Mouse (Mus musculus) midbrain, postnatal 0 days (tissue): ENCODE results near the gene Lgr6. TPM values are rescaled to one million over a fixed set of nuclear protein-coding genes. Genes with fewer than 3 reads are reported as not detected.
A peak's percentile ranks its signal among the peaks of the same experiment; 100 is the strongest.

Experiments used
- ATAC-seq: fragments of 200-750 bp; cut with Nextera tagmentation; 2 replicates; pipeline ENCODE4 v1.8.0; 2017; ENCODE audit warnings: moderate number of reproducible peaks, mild to moderate bottlenecking, moderate TSS enrichment, moderate library complexity; ENCODE audit not compliant: low FRiP score
- DNase-seq: peaks from one replicate; pipeline ENCODE4 v3.0.0-alpha.2; 2015; ENCODE audit warnings: low spot score
- H3K27ac ChIP-seq: fragments of 300-500 bp; sonication (generic); 2 replicates; pipeline ENCODE4 v1.5.1; 2014; ENCODE audit warnings: low read depth, mild to moderate bottlenecking, low read length, mixed read lengths
- H3K27me3 ChIP-seq: fragments of 300-500 bp; sonication (generic); 2 replicates; pipeline ENCODE4 v1.6.1; 2014; ENCODE audit warnings: low read length, control low read depth, mixed read lengths; ENCODE audit not compliant: insufficient read depth
- H3K36me3 ChIP-seq: fragments of 300-500 bp; sonication (generic); 2 replicates; pipeline ENCODE4 v1.6.1; 2014; ENCODE audit warnings: low read length, control low read depth, mixed read lengths; ENCODE audit not compliant: insufficient read depth
- H3K4me1 ChIP-seq: fragments of 300-500 bp; sonication (generic); 2 replicates; pipeline ENCODE4 v1.6.1; 2014; ENCODE audit warnings: mild to moderate bottlenecking, control low read depth, antibody characterized with exemption, low read length, mixed read lengths; ENCODE audit not compliant: insufficient read depth
- H3K4me2 ChIP-seq: fragments of 300-500 bp; sonication (generic); 2 replicates; pipeline ENCODE4 v1.6.1; 2014; ENCODE audit warnings: low read depth, mild to moderate bottlenecking, low read length, mixed read lengths; ENCODE audit not compliant: poor library complexity, severe bottlenecking
- H3K4me3 ChIP-seq: fragments of 300-500 bp; sonication (generic); 2 replicates; pipeline ENCODE4 v1.5.1; 2014; ENCODE audit warnings: low read depth, mild to moderate bottlenecking, low read length, moderate library complexity
- H3K9ac ChIP-seq: fragments of 300-500 bp; sonication (generic); replicated peaks from 2 replicates; pipeline ENCODE4 v1.6.1; 2014; ENCODE audit warnings: mild to moderate bottlenecking, low read length, moderate library complexity, mixed read lengths; ENCODE audit not compliant: poor library complexity, severe bottlenecking
- H3K9me3 ChIP-seq: fragments of 300-500 bp; sonication (generic); 2 replicates; pipeline ENCODE4 v1.6.1; 2016; ENCODE audit warnings: low read length, control low read depth
- CTCF ChIP-seq: IDR thresholded peaks from 2 replicates; pipeline ENCODE4 v1.5.1; 2016; ENCODE audit warnings: antibody characterized with exemption, mild to moderate bottlenecking
- WGBS: fragments of 180-500 bp; shearing (Covaris S2); extraction: QIAGEN DNeasy Blood & Tissue Kit; methylation state at CpG from one replicate; pipeline ENCODE4 v1.1.7; 2014; 5-methylcytosine and 5-hydroxymethylcytosine counted together
- polyA plus RNA-seq: library from polyadenylated mRNA; unstranded; fragments of >200 nt; fragmentation: Nextera tagmentation; extraction: Ambion mirVana; gene quantifications from 2 replicates; pipeline ENCODE4 v1.2.1, GENCODE M21; 2015
- total RNA-seq: library from RNA; depleted of rRNA; stranded (reverse); fragments of >200 nt; gene quantifications from 2 replicates; pipeline ENCODE4 v1.2.3, GENCODE M21; 2014

Gene Lgr6
- total and polyA plus RNA-seq, 2 experiments from 2014 or later: 1.9 to 3.8 TPM

DNA sequence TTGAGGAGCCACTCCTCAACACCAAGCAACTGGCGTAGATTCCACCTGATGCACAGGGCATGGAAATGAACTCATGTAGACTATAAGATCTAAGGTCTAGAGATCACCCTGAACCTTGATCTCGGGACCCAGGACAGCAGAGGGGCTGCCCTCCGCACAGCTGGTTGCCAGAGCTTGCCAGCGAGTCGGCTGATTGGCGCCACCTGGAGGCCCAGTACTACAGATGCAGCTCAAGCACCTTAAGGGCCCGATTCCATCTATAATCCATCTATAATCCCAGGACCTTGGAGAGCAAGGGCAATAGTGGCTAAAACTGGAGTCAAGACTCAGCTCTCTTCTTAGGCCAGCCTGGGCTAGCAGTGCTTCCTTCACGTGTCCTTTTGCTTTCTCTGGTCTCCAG is 875 bp upstream of the Lgr6 start:
- H3K27me3 ChIP-seq: peaks cover 35% of the 10 kb centered on the region
- no peaks in the 10 kb centered on the region for H3K36me3 ChIP-seq
- H3K4me3 ChIP-seq: no peak overlapping the region
- peak; percentile 70 for DNase-seq
- H3K9me3 ChIP-seq: no peaks in the 10 kb centered on the region
- H3K4me1 ChIP-seq: no peaks in the 10 kb centered on the region
- peak; percentile 85 for TF ChIP-seq CTCF
- WGBS: 6% methylated on average over 8 of the region's 8 CpGs
- no peak overlapping the region for H3K27ac ChIP-seq
- ATAC-seq: no peak
- no peak overlapping the region for H3K4me2 ChIP-seq
- H3K9ac ChIP-seq: no peak overlapping the region

DNA sequence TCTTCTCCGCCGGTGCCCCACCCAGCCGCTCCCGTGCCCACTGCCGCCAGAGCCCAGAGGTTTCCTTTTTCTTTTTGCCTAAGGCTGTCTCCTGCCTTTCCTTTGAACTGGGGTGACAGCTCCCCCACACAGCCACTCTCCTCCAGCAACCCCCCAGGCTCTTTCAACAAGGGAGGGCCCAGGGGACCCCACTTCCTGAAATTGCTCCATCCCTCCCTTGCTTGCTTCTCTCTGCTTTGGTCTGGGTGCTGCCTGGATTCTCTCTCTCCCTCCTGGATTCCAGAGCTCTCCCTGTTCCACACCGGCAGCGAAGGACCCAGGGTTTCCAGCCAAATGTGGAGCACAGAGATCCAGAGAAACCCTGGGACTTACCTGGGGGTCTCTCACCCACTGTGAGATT is 4.7 kb downstream of the Lgr6 start:
- no peaks in the 10 kb centered on the region for H3K9me3 ChIP-seq
- no peaks in the 10 kb centered on the region for H3K36me3 ChIP-seq
- no peak for TF ChIP-seq CTCF
- no peak overlapping the region for H3K4me2 ChIP-seq
- H3K27me3 ChIP-seq: peaks cover 25% of the 10 kb centered on the region
- no peak overlapping the region for H3K27ac ChIP-seq
- no peaks in the 10 kb centered on the region for H3K4me1 ChIP-seq
- H3K9ac ChIP-seq: no peak overlapping the region
- DNase-seq (no peak), ATAC-seq (no peak)
- 53% methylated on average over 6 of the region's 7 CpGs for WGBS
- no peak overlapping the region for H3K4me3 ChIP-seq

DNA sequence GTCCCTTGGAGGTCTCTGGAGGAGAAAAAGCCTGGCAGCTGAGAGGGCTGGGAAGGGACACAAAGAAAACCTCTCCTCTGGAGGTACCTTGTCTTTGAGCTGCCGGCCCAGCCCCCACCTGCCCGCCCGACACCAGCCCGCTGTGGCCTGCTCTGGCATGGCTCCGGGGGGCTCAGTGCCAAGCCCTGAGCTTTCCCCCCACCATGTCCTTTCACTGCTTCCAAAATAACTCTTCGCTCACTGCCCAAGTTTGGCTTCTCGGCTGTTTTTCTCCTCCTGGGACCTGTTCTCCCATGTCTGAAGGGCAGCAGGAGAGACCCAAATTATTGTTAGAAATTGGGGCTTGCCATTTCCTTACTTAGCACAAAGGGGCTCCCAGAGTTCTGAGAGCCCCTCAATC is 6.6 kb downstream of the Lgr6 start:
- Histone ChIP-seq H3K4me3 (no peak overlapping the region), H3K27ac (no peak overlapping the region), H3K9me3 (no peaks in the 10 kb centered on the region), H3K27me3 (peaks cover 7% of the 10 kb centered on the region; the same call in 1 of the 2 replicates), H3K4me2 (no peak overlapping the region), H3K36me3 (no peaks in the 10 kb centered on the region), H3K9ac (no peak overlapping the region), H3K4me1 (no peaks in the 10 kb centered on the region)
- TF ChIP-seq CTCF: no peak
- DNase-seq (peak; percentile 25), ATAC-seq (no peak)
- 81% methylated on average over 7 of the region's 7 CpGs for WGBS

DNA sequence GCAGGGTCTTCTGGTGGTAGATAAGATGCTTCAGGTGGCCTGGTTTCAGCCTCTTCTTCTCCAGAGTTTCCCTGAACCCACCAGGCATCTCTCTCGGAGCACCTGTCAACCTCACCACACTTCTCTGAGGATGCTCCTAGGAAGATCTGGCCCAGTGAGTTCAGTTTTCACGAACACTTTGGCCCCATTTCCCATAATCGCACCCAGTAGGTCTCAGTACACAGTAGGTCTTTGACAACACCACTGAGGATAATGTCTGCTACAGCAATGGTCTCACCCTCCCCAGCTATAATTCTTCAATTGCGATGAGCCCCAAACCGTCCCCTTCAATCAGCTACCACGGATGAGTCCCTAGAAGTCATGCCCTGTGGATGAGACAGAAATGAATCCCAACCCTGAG is 7.6 kb downstream of the Lgr6 start:
- Histone ChIP-seq H3K9ac (no peak overlapping the region), H3K4me1 (no peaks in the 10 kb centered on the region), H3K27ac (no peak overlapping the region), H3K27me3 (peaks cover 7% of the 10 kb centered on the region; the same call in 1 of the 2 replicates), H3K4me2 (no peak overlapping the region), H3K9me3 (no peaks in the 10 kb centered on the region), H3K4me3 (no peak overlapping the region), H3K36me3 (no peaks in the 10 kb centered on the region)
- TF ChIP-seq CTCF: no peak
- 94% methylated on average over 6 of the region's 6 CpGs for WGBS
- no peak for ATAC-seq
- no peak for DNase-seq

DNA sequence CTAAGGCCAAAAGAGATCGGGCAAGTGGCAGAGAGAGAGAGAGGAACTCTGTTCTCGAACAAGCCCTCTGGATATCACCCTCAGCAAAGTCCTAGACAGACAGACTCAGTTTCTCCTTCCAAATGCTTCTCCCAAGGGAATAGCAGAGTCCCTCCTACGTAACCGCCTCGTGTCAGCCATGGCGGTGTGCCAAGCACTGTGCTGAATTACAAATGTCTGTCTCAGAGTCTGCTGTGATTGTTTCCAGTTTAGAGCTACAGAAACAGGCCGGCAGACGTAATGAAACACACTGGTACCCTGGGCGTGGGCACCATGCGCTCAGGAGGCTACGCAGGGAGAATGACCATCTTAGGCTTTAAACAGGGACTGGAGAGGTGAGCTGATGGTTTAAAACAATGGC is 8.8 kb downstream of the Lgr6 start:
- no peak for TF ChIP-seq CTCF
- H3K4me1 ChIP-seq: no peaks in the 10 kb centered on the region
- no peak overlapping the region for H3K9ac ChIP-seq
- WGBS: 82% methylated on average over 11 of the region's 11 CpGs
- ATAC-seq (no peak), DNase-seq (no peak)
- H3K4me2 ChIP-seq: no peak overlapping the region
- no peaks in the 10 kb centered on the region for H3K36me3 ChIP-seq
- no peak overlapping the region for H3K4me3 ChIP-seq
- H3K27me3 ChIP-seq: no peaks in the 10 kb centered on the region
- no peak overlapping the region for H3K27ac ChIP-seq
- H3K9me3 ChIP-seq: no peaks in the 10 kb centered on the region

DNA sequence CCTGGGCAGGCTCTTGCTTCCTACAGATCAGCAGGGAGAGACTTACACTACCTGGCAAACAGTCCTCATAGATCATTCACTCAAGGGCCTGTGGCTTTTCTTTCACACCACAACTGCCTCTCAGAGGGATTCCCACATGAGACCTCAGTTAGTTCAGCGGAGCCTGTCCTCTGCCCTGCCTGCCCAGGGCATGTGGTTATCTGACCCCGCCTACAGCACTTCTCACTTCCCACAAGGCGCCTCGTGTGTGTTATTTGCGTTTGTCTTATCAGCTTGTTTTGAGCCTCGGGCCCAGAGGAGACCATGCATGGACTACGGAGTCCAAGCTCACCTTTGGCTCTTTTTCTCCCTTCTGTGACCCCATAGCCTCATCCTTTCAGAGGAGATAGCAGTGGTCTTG is 9.9 kb downstream of the Lgr6 start:
- no peak overlapping the region for H3K4me3 ChIP-seq
- no peaks in the 10 kb centered on the region for H3K36me3 ChIP-seq
- H3K9me3 ChIP-seq: no peaks in the 10 kb centered on the region
- no peak for TF ChIP-seq CTCF
- 66% methylated on average over 7 of the region's 7 CpGs for WGBS
- no peak overlapping the region for H3K27ac ChIP-seq
- ATAC-seq (no peak), DNase-seq (no peak)
- no peak overlapping the region for H3K4me2 ChIP-seq
- no peaks in the 10 kb centered on the region for H3K4me1 ChIP-seq
- no peaks in the 10 kb centered on the region for H3K27me3 ChIP-seq
- H3K9ac ChIP-seq: no peak overlapping the region
